Mouse (Mus musculus): ENCODE measurements around the gene Lrtm2. TPM values are rescaled to one million over a fixed set of nuclear protein-coding genes. Genes with fewer than 3 reads are reported as not detected.

The Lrtm2 gene
- polyA plus RNA-seq, 1 experiment from 2014 or later: 0.25 TPM

GRCm38 (mm10) chr6:119333831-119334230 lies 3.3 kb upstream of the Lrtm2 start:
- H3K4me1 ChIP-seq (replicated peaks): peaks cover 23% of the 10 kb centered on the region
- 27% methylated on average over 3 of the region's 3 CpGs for WGBS

DNA sequence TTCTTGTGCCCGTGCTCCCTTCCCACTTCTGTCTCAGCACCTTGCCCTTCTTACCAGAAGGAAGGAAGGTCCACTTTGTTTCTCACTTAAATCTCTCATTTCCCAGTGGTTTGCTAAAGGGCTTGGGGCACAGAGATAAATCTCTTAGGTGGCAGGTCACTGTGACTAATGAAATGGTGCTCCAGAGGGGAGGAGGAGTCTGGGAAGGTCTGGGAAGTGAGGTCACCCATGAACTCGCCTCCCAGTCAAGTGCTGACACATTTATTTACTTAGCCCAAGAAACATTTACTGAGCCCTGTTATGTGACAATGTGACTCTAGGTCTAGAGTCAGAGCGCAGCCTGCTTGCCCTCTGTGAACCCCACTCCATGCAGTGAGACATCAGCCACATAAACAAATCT lies 2.6 kb upstream of the Lrtm2 start:
- no peak for ATAC-seq (replicated peaks; ENCODE audit: insufficient number of reproducible peaks, insufficient read depth, low FRiP score, low read depth)
- WGBS: 11% methylated on average over 3 of the region's 3 CpGs
- Histone ChIP-seq H3K27ac (no peak overlapping the region), H3K9ac (no peak overlapping the region), H3K4me3 (no peak overlapping the region), H3K4me1 (replicated peaks) (peaks cover 28% of the 10 kb centered on the region), H3K27me3 (peaks cover 55% of the 10 kb centered on the region), H3K9me3 (replicated peaks) (no peaks in the 10 kb centered on the region), H3K36me3 (no peaks in the 10 kb centered on the region), H3K4me2 (no peak overlapping the region)

More at GRCm38 (mm10) chr6:119333831-119334230, 3.3 kb upstream of the Lrtm2 start:
- Histone ChIP-seq H3K4me3 (no peak overlapping the region), H3K36me3 (no peaks in the 10 kb centered on the region), H3K27me3 (peaks cover 49% of the 10 kb centered on the region), H3K4me2 (no peak overlapping the region), H3K9me3 (replicated peaks) (no peaks in the 10 kb centered on the region), H3K27ac (no peak overlapping the region), H3K9ac (no peak overlapping the region)
- no peak for ATAC-seq (replicated peaks; ENCODE audit: insufficient number of reproducible peaks, insufficient read depth, low FRiP score, low read depth)

DNA sequence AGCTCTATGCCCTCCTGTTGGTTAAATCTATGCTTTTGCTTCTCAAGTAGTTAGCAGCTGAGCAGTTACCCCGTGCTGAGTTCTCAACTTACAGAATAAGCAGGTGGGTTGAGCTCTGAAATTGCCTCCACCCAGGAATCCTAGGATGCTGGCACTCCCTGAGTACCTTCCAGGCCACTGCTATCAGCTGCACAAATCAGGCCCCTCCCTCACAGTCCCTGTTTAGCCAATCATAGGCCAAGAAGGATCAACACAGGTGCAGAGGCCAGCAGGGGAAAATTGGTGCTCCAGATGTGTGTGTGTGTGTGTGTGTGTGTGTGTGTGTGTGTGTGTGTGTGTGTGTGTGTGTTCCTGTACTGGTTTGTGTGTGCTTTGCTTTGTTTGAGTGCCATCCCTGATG lies 1.5 kb upstream of the Lrtm2 start:
- no peaks in the 10 kb centered on the region for H3K9me3 ChIP-seq (replicated peaks)
- peaks cover 30% of the 10 kb centered on the region for H3K4me1 ChIP-seq (replicated peaks)
- H3K9ac ChIP-seq: no peak overlapping the region
- H3K27me3 ChIP-seq: peaks cover 66% of the 10 kb centered on the region
- no peaks in the 10 kb centered on the region for H3K36me3 ChIP-seq
- H3K4me3 ChIP-seq: no peak overlapping the region
- WGBS: 3% methylated on average over 1 of the region's 1 CpGs
- no peak overlapping the region for H3K27ac ChIP-seq
- no peak overlapping the region for H3K4me2 ChIP-seq
- no peak for ATAC-seq (replicated peaks; ENCODE audit: insufficient number of reproducible peaks, insufficient read depth, low FRiP score, low read depth)

GRCm38 (mm10) chr6:119329936-119330335 lies 630 bp downstream of the Lrtm2 start:
- Histone ChIP-seq H3K4me2 (peak overlapping the region; percentile 68), H3K27me3 (peaks cover 82% of the 10 kb centered on the region), H3K4me3 (peak overlapping the region; percentile 44), H3K4me1 (replicated peaks) (peaks cover 30% of the 10 kb centered on the region), H3K27ac (no peak overlapping the region), H3K36me3 (no peaks in the 10 kb centered on the region), H3K9ac (no peak overlapping the region), H3K9me3 (replicated peaks) (no peaks in the 10 kb centered on the region)
- ATAC-seq (replicated peaks; ENCODE audit: insufficient number of reproducible peaks, insufficient read depth, low FRiP score, low read depth): no peak
- 20% methylated on average over 6 of the region's 6 CpGs for WGBS

- H3K4me3 ChIP-seq: no peak overlapping the region
- H3K4me2 ChIP-seq: peak overlapping the region; percentile 39
- no peak overlapping the region for H3K27ac ChIP-seq
- no peaks in the 10 kb centered on the region for H3K36me3 ChIP-seq
- WGBS: under 1% methylated on average over 8 of the region's 8 CpGs
- no peaks in the 10 kb centered on the region for H3K9me3 ChIP-seq (replicated peaks)
- H3K27me3 ChIP-seq: peaks cover 88% of the 10 kb centered on the region
- H3K4me1 ChIP-seq (replicated peaks): peaks cover 30% of the 10 kb centered on the region
- no peak overlapping the region for H3K9ac ChIP-seq
- ATAC-seq (replicated peaks; ENCODE audit: insufficient number of reproducible peaks, insufficient read depth, low FRiP score, low read depth): peak; percentile 59
Observed at GRCm38 (mm10) chr6:119329215-119329714, 1.3 kb downstream of the Lrtm2 start.

- 9% methylated on average over 11 of the region's 11 CpGs for WGBS
- no peak overlapping the region for H3K9ac ChIP-seq
- peak overlapping the region; percentile 39 for H3K4me2 ChIP-seq
- H3K36me3 ChIP-seq: no peaks in the 10 kb centered on the region
- no peak overlapping the region for H3K27ac ChIP-seq
- peaks cover 93% of the 10 kb centered on the region for H3K27me3 ChIP-seq
- H3K4me1 ChIP-seq (replicated peaks): peaks cover 30% of the 10 kb centered on the region
- no peaks in the 10 kb centered on the region for H3K9me3 ChIP-seq (replicated peaks)
- H3K4me3 ChIP-seq: no peak overlapping the region
- no peak for ATAC-seq (replicated peaks; ENCODE audit: insufficient number of reproducible peaks, insufficient read depth, low FRiP score, low read depth)
Observed at GRCm38 (mm10) chr6:119328521-119329115, 1.9 kb downstream of the Lrtm2 start.

DNA sequence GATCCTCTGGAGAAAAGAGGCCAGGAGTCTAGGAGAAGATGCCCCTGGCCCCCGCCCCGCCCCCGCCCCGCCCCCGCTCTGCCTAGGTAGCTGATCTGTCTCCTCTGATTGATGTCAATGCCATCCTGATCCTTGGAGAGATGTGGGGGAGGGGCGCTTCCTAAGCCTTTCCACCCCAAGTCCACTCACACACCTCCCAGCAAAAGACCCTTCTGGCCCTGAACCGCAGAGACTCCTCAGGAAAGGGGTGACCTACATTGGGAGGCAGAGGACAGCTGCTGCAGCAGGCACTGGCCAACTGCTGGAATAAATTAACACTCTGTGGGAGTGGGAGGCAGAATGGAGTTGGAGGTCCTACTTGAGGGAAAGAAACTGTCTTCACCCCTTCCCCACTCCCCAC lies 4.0 kb downstream of the Lrtm2 start:
- H3K9ac ChIP-seq: no peak overlapping the region
- H3K9me3 ChIP-seq (replicated peaks): no peaks in the 10 kb centered on the region
- H3K27me3 ChIP-seq: peaks cover 96% of the 10 kb centered on the region
- peaks cover 30% of the 10 kb centered on the region for H3K4me1 ChIP-seq (replicated peaks)
- no peaks in the 10 kb centered on the region for H3K36me3 ChIP-seq
- H3K27ac ChIP-seq: no peak overlapping the region
- H3K4me2 ChIP-seq: no peak overlapping the region
- 29% methylated on average over 6 of the region's 7 CpGs for WGBS
- no peak for ATAC-seq (replicated peaks; ENCODE audit: insufficient number of reproducible peaks, insufficient read depth, low FRiP score, low read depth)
- H3K4me3 ChIP-seq: no peak overlapping the region

DNA sequence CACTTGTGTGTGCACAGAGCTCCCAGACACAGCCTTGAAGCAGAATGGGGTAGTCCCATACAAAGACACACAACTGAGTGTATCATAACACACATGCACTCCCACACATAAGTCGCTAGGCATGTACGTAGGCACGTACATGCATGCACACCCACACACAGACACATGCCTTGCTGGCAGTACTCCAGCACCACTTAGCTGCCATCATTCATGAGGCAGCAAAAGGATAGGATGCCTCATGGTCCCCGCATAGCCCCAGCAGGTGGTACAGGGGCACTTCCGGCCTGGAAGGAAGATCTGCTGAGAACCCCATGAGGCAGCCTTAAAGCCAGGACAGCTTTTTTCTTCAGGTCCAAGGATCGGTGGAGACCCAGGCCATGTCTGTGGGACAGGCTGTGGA lies 4.6 kb downstream of the Lrtm2 start:
- Histone ChIP-seq H3K4me3 (no peak overlapping the region), H3K27me3 (peaks cover 96% of the 10 kb centered on the region), H3K27ac (no peak overlapping the region), H3K9ac (no peak overlapping the region), H3K36me3 (no peaks in the 10 kb centered on the region), H3K9me3 (replicated peaks) (no peaks in the 10 kb centered on the region), H3K4me1 (replicated peaks) (peaks cover 29% of the 10 kb centered on the region), H3K4me2 (no peak overlapping the region)
- 57% methylated on average over 6 of the region's 6 CpGs for WGBS
- no peak for ATAC-seq (replicated peaks; ENCODE audit: insufficient number of reproducible peaks, insufficient read depth, low FRiP score, low read depth)

GRCm38 (mm10) chr6:119324776-119325175 lies 5.8 kb downstream of the Lrtm2 start:
- Histone ChIP-seq H3K36me3 (no peaks in the 10 kb centered on the region), H3K27me3 (peaks cover 88% of the 10 kb centered on the region), H3K9ac (no peak overlapping the region), H3K27ac (no peak overlapping the region), H3K4me3 (no peak overlapping the region), H3K4me1 (replicated peaks) (peaks cover 17% of the 10 kb centered on the region), H3K4me2 (no peak overlapping the region), H3K9me3 (replicated peaks) (no peaks in the 10 kb centered on the region)
- 61% methylated on average over 10 of the region's 10 CpGs for WGBS
- ATAC-seq (replicated peaks; ENCODE audit: insufficient number of reproducible peaks, insufficient read depth, low FRiP score, low read depth): no peak

DNA sequence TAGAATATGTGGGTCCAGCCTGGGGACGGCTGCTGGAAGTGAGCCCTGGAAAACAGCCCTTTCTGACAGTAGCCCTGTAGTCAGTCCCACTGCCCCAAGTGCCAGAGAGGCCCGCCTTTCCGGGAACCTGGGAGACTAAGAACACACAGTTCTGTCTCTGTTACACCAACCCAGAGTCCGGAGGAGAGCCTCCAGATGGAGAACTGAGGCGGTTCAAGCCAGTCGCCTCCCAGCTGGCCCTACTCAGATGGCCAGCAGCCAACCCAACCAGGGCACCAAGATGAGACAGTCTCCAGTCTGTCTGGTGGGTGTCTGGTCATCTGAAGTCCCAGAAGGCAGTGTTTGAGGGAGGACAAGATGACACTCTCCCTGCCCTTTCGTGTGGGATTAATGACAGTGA lies 8.8 kb downstream of the Lrtm2 start:
- Histone ChIP-seq H3K9ac (no peak overlapping the region), H3K4me3 (no peak overlapping the region), H3K27me3 (peaks cover 57% of the 10 kb centered on the region), H3K27ac (no peak overlapping the region), H3K4me1 (replicated peaks) (no peaks in the 10 kb centered on the region), H3K9me3 (replicated peaks) (peaks cover 5% of the 10 kb centered on the region; the same call in 1 of the 2 replicates), H3K36me3 (no peaks in the 10 kb centered on the region), H3K4me2 (no peak overlapping the region)
- 66% methylated on average over 7 of the region's 7 CpGs for WGBS
- ATAC-seq (replicated peaks; ENCODE audit: insufficient number of reproducible peaks, insufficient read depth, low FRiP score, low read depth): no peak

- no peaks in the 10 kb centered on the region for H3K36me3 ChIP-seq
- no peak overlapping the region for H3K9ac ChIP-seq
- peaks cover 5% of the 10 kb centered on the region; the same call in 1 of the 2 replicates for H3K9me3 ChIP-seq (replicated peaks)
- 24% methylated on average over 16 of the region's 16 CpGs for WGBS
- no peaks in the 10 kb centered on the region for H3K4me1 ChIP-seq (replicated peaks)
- no peak for ATAC-seq (replicated peaks; ENCODE audit: insufficient number of reproducible peaks, insufficient read depth, low FRiP score, low read depth)
- H3K4me2 ChIP-seq: no peak overlapping the region
- peaks cover 46% of the 10 kb centered on the region for H3K27me3 ChIP-seq
- H3K27ac ChIP-seq: no peak overlapping the region
- H3K4me3 ChIP-seq: no peak overlapping the region
Observed at GRCm38 (mm10) chr6:119320481-119320880, 10.1 kb downstream of the Lrtm2 start.

DNA sequence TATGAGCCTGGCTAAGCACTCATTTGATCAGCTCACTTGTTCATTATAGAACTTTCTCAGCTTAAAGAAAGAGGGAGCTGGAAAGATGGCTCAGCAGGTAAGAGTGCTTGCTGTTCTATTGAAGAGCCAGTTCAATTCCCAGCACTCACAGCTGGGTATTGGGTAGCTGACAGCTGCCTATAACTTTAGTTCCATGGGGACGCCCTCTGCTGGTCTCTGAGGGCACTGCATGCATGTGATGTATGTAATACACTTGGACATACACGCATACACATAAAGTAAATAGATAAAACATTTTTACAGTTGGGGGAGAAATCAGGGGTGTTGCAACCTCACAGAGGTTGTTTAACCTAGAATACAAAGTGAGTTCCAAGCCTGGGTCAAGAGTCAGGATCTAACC lies 11.2 kb downstream of the Lrtm2 start:
- WGBS: 83% methylated on average over 2 of the region's 2 CpGs
- Histone ChIP-seq H3K36me3 (no peaks in the 10 kb centered on the region), H3K4me1 (replicated peaks) (no peaks in the 10 kb centered on the region), H3K9ac (no peak overlapping the region), H3K27me3 (peaks cover 37% of the 10 kb centered on the region), H3K4me2 (no peak overlapping the region), H3K27ac (no peak overlapping the region), H3K9me3 (replicated peaks) (peaks cover 5% of the 10 kb centered on the region; the same call in 1 of the 2 replicates), H3K4me3 (no peak overlapping the region)
- no peak for ATAC-seq (replicated peaks; ENCODE audit: insufficient number of reproducible peaks, insufficient read depth, low FRiP score, low read depth)

Data from heart, embryonic 15.5 days (tissue).